Mouse (Mus musculus): ENCODE data around the gene Plekha7.

DNA sequence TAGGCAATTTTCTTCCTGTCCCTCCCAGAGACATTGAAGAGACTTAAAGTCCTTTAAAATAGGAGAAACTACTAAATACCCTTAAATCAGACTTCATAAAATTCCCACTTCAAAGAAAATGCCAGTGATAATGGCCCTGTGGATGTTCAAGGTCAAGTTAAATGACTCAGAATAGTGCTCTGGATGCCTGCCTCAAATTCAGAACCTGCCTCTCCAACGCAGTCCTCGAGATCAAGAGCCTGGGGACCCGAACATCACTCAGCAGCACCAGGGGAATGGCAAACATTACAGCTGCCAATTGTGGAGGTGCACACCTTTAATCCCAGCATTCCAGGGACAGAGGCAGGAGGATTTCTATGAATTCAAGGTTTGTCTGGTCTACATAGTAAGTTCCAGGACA, 56.7 kb downstream of the Plekha7 start:
- TF ChIP-seq CTCF (IDR thresholded peaks at IDR 0.05; ENCODE audit: insufficient read depth, low read depth, low read length) (no peak), POLR2A (IDR thresholded peaks at IDR 0.05; ENCODE audit: insufficient read depth, low read depth, low read length) (no peak)

Data from olfactory bulb, adult 2 months (tissue).